Comparison of ENCODE assay signal across 23 mouse cellular contexts in the genomic region with DNA sequence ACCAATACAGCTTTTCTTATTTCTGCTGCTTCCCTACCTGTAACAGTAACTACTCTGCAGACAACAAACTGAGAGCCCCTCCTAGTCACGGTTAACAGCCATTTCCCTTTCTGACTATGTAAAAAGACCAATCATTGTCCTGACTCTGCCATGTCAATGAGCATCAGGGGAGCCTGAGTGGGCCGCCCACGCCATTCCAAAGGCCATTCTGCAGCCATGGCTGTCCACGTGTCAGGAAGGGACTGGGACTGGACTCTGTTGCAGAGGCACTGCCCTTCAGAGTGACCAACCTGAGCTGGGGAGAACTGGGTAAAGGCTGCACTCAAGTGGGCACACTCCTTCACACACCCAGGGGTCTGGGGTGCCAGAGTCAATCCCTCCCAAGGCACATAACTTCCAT.
A peak's percentile ranks its signal among the peaks of the same experiment; 100 is the strongest.
DNase-seq lines count a peak whose midpoint lies in the region; ATAC-seq lines count a peak whose summit lies in the region.
"Had no signal": no experiment of that assay in that cellular context is flagged by ENCODE, and none has a peak within 500 bp of the region (broad histone marks: within the 10 kb centered on the region; RNA-seq: fewer than 3 reads in every experiment).

No protein-coding gene starts in this region.

- WGBS in heart, embryonic 15.5 days: 83% methylated on average over 4 of the region's 4 CpGs
- 81% methylated on average over 4 of the region's 4 CpGs for WGBS in heart, embryonic 12.5 days

- ATAC-seq in heart, embryonic 15.5 days (replicated peaks; ENCODE audit: insufficient number of reproducible peaks, insufficient read depth, low FRiP score, low read depth): no peak
- ATAC-seq in heart, embryonic 12.5 days (ENCODE audit: insufficient number of reproducible peaks, low FRiP score): no peak
- ATAC-seq: forebrain, embryonic 14.5 days; forebrain, postnatal 0 days; inflammation-experienced regulatory T-cells, adult 6 months; intestine, embryonic 16.5 days had no signal

- H3K4me2 ChIP-seq in heart, embryonic 15.5 days: no peak overlapping the region
- no peak overlapping the region for H3K4me2 ChIP-seq in heart, embryonic 12.5 days
- H3K4me2 ChIP-seq: embryonic facial prominence, embryonic 13.5 days; hindbrain, embryonic 14.5 days had no signal

- no peaks in the 10 kb centered on the region for H3K9me3 ChIP-seq in heart, embryonic 15.5 days (replicated peaks)
- H3K9me3 ChIP-seq in heart, embryonic 12.5 days (replicated peaks): no peaks in the 10 kb centered on the region
- H3K9me3 ChIP-seq: embryonic facial prominence, embryonic 10.5 days; embryonic facial prominence, embryonic 13.5 days; G1E had no signal

- no peaks in the 10 kb centered on the region for H3K27me3 ChIP-seq in heart, embryonic 15.5 days
- H3K27me3 ChIP-seq in heart, embryonic 12.5 days (replicated peaks): no peaks in the 10 kb centered on the region
- H3K27me3 ChIP-seq: CH12.LX; embryonic facial prominence, embryonic 13.5 days had no signal

- H3K36me3 ChIP-seq in heart, embryonic 15.5 days: no peaks in the 10 kb centered on the region
- no peaks in the 10 kb centered on the region for H3K36me3 ChIP-seq in heart, embryonic 12.5 days
- H3K36me3 ChIP-seq: embryonic facial prominence, embryonic 10.5 days; embryonic facial prominence, embryonic 13.5 days; G1E had no signal

- no peak overlapping the region for H3K9ac ChIP-seq in heart, embryonic 15.5 days
- H3K9ac ChIP-seq in heart, embryonic 12.5 days: no peak overlapping the region
- H3K9ac ChIP-seq: embryonic facial prominence, embryonic 13.5 days; forebrain, postnatal 0 days; hindbrain, embryonic 14.5 days had no signal

- intact Hi-C loops in heart, postnatal 25 days (cut with DNase I): no loop called here

- peak; percentile 83 for DNase-seq in heart, adult 11 months
- no peak for DNase-seq in heart, postnatal 25 days (ENCODE audit: low spot score)
- DNase-seq in testis, postnatal 10 days (ENCODE audit: low spot score): peak; percentile 34
- DNase-seq in testis, postnatal 14 days (ENCODE audit: low spot score): no peak
- no peak for DNase-seq in thymus, postnatal 4 days
- DNase-seq: adrenal gland, adult 2 months; B cell, adult 2 months; cerebellum, adult 11 months; embryo, embryonic 11 days; forebrain, postnatal 0 days had no signal

- H3K4me1 ChIP-seq in heart, embryonic 15.5 days (replicated peaks): peaks cover 23% of the 10 kb centered on the region
- H3K4me1 ChIP-seq in heart, embryonic 12.5 days (replicated peaks): peaks cover 31% of the 10 kb centered on the region
- H3K4me1 ChIP-seq: embryonic facial prominence, embryonic 10.5 days; embryonic facial prominence, embryonic 13.5 days had no signal

- peak overlapping the region; percentile 46; the same call in 1 of the 2 replicates for H3K27ac ChIP-seq in heart, embryonic 15.5 days
- no peak overlapping the region for H3K27ac ChIP-seq in heart, embryonic 12.5 days (ENCODE audit: poor library complexity, severe bottlenecking)
- H3K27ac ChIP-seq: embryonic facial prominence, embryonic 10.5 days; embryonic facial prominence, embryonic 13.5 days; gastrocnemius, adult 2 months; hindbrain, embryonic 14.5 days; hindbrain, postnatal 0 days had no signal

- no peak overlapping the region for H3K4me3 ChIP-seq in heart, embryonic 15.5 days
- no peak overlapping the region for H3K4me3 ChIP-seq in heart, embryonic 12.5 days
- H3K4me3 ChIP-seq: embryonic facial prominence, embryonic 10.5 days; embryonic facial prominence, embryonic 13.5 days; erythroblast, embryonic 14.5 days; gastrocnemius, adult 2 months had no signal

Comparison
In these comparisons a context has a peak if more than half of its experiments do, and no peak if none do; other contexts are left out.
1. DNase-seq: peak in heart, adult 11 months (single experiment) and testis, postnatal 10 days (single experiment); none in heart, postnatal 25 days (single experiment), testis, postnatal 14 days (single experiment) and thymus, postnatal 4 days (single experiment).